Mouse (Mus musculus) cerebellum, postnatal 4 days (tissue): ENCODE data around the gene Bckdhb.

Experiments used
- DNase-seq, 2 experiments: peaks; one replicate each; pipeline ENCODE4 v3.0.0; 2022; ENCODE audit warnings: low spot score in 2 of 2, mixed read lengths in 1 of 2

Gene Bckdhb

DNA sequence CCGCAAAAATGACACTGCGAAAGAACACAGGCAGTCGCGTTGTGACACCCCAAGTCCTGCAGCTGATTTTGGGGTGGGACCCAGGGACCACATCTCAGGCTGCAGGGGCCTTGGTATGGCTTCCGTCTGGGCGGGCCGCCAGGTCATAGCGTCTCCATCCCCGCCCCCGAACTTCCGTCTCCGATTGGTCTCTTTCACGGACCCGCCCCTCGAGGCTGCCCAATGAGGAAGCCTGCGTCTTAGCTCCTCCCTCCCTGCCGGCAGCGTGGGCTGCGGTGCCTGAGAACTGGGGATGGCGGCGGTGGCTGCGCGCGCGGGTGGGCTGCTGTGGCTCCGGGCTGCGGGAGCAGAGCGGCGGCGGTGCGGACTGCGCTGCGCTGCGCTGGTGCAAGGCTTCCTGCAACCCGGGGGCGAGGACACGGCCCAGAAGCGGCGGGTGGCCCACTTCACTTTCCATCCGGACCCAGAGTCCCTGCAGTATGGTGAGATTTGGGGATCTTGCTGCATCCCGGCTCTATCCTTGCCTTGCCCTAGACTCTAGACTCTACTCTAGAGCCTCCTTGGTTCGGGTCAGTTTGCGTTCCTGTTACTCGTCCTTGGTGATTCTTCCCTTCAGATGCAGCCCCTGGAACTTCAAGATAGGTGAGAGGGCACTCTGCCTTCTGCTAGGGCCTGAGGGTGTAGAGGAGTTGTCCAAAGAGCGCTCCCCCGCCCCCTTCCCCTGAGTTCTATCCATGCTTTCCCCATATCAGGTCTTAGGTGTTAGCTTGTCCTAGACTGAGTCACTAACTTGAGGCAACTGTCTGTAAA lies at the start of gene Bckdhb:
TSS of gene Bckdhb (plus strand) at position 268 of the 810 bp plus-strand sequence.
- peak; percentile 95 to 97 for DNase-seq

DNA sequence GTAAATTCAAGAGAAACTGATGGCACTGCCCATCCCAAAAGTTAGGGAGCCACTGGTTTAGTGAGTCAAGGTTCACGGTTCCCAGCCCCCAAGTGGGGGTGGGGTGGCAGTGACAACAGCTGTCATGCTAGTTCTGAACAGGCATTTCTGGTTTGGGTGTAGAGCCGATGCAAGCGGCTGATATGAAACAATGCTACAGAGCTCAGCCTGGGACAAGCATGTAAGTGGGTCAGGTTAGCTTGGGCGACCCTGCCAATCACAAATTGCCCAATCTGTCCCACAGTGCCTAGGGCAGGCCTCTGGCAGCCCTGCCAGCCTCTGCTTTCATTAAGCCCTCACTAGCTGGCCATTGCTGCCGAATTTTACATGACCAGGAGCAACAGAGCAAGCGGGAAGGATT lies 42.8 kb upstream of the Bckdhb start:
- no peak for DNase-seq

DNA sequence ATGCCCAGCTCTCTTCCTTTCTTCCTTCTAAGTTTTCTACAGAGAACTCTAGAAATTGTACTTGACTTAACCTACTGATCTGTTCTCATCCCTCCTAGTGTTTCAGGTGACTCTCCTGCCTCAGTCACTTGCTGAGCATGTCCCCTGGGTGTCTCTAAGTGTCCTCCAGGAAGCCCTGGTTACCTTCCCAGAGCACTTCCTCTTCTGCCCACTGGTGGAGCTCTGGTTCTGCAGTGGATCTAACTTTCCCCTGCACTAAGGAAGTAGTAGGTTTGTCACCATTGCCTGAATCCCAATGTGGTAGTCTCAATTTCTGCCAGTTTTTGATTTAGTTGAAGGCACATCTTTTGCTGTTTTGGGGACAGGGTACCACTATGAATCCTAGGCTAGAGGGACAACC lies 38.8 kb upstream of the Bckdhb start:
- DNase-seq = no peak

GRCm38 (mm10) chr9:83888214-83888613 lies 36.7 kb upstream of the Bckdhb start:
- no peak for DNase-seq

DNA sequence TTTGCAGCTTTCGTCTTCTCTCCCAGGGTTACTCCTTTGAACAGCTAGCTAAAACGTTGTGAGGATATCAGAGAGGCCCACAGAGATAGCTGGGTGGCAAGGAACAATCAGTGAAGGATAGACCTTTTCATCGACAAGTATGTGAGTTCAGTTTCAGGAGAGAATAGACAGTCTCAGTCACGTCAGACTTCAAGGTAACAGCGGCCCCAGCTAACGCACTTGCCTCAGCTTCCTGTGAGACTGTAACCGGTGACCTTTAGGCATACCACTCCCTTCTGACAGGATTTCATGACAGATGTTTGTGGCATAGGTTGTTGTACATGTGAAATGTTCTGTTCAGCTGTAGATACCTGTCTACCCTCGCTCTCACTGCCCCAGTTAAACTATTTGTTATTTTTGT lies 31.9 kb upstream of the Bckdhb start:
- no peak for DNase-seq

- no peak for DNase-seq
Observed at GRCm38 (mm10) chr9:83893767-83894330, 31.1 kb upstream of the Bckdhb start.

DNA sequence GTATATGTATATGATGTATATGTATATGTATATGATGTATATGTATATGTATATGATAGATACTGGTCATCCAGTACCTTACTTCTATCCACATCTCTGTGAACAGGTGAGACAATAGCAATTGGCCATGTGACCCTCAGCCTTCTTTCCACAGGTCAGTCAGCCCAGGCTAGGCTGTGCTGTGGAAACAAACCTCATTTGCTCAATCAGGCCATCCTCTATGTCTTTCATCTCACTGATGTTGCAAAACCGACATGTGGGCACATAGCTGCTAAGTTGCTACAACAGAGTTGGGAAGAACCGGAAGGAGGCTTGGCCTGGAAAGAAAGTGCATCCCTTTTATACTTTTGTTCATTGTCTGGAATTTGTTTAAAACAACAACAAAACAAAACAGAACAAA lies 22.9 kb upstream of the Bckdhb start:
- DNase-seq = no peak

- no peak for DNase-seq
Observed at GRCm38 (mm10) chr9:83905820-83906219, 19.1 kb upstream of the Bckdhb start.

GRCm38 (mm10) chr9:83907017-83907416 lies 17.9 kb upstream of the Bckdhb start:
- no peak for DNase-seq

- no peak for DNase-seq
Observed at GRCm38 (mm10) chr9:83909836-83910235, 15.1 kb upstream of the Bckdhb start.

GRCm38 (mm10) chr9:83910926-83911325 lies 14.0 kb upstream of the Bckdhb start:
- DNase-seq = no peak

GRCm38 (mm10) chr9:83922076-83922475 lies 2.9 kb upstream of the Bckdhb start:
- DNase-seq = no peak

DNA sequence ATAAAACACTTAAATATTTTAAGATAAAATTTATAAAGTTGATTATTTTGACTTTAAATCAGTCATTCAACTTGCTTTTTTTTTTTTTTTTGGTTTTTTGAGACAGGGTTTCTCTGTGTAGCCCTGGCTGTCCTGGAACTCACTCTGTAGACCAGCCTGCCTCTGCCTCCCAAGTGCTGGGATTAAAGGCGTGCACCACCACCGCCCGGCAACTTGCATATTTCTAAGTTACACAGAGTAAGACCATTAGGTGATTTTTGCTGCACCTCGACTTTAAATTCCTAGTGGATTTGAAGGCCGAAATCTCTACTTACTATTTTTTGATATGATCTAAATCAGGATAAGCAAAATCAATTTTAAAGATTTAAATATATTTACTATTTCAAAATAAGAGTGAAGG lies 589 bp upstream of the Bckdhb start:
- no peak for DNase-seq

DNA sequence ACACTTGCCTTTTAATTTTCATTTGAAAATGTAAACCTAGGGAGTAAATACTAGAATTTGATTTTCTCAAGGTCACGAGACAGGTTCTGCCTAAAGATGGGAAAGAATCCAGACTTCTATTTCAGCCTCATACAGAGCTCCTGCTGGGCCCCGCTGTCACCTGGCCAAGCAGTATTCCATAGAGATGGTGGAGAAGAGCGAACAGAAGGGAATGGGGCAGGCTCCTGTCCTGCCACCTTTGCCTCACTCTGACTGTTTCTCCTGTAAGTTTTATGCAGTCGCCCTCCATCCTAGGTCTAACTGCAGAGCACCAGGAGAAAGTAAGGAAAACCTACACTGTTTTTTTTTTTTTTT lies 720 bp downstream of the Bckdhb start:
- DNase-seq = no peak

- no peak for DNase-seq
Observed at GRCm38 (mm10) chr9:83926302-83926701, 1.4 kb downstream of the Bckdhb start.

GRCm38 (mm10) chr9:83939501-83939900 lies 14.6 kb downstream of the Bckdhb start:
- peak in 1 of 2 experiments; percentile 34 for DNase-seq

- no peak for DNase-seq
Observed at GRCm38 (mm10) chr9:83940016-83940415, 15.1 kb downstream of the Bckdhb start.

GRCm38 (mm10) chr9:83940537-83941363 lies 15.8 kb downstream of the Bckdhb start:
- no peak for DNase-seq

DNA sequence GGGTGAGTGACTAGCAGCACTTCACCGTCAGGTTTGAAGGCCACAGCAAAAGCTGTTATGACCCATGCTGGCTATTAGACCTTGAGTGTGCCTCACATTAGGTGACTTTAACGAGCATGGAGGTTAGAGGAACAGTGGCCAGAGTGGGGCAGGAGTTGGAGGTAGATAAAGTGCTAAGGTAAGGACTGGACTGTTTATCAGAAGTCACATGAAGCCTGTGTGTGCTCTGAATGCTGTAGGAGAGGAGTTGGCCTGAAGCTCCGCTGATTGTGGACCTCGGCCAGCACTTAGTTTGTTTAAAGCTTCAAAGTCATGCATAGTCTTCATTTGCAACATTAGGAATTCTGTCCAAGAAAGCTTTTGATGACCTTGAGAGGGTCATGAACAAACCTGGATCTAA lies 26.4 kb downstream of the Bckdhb start:
- no peak for DNase-seq

DNA sequence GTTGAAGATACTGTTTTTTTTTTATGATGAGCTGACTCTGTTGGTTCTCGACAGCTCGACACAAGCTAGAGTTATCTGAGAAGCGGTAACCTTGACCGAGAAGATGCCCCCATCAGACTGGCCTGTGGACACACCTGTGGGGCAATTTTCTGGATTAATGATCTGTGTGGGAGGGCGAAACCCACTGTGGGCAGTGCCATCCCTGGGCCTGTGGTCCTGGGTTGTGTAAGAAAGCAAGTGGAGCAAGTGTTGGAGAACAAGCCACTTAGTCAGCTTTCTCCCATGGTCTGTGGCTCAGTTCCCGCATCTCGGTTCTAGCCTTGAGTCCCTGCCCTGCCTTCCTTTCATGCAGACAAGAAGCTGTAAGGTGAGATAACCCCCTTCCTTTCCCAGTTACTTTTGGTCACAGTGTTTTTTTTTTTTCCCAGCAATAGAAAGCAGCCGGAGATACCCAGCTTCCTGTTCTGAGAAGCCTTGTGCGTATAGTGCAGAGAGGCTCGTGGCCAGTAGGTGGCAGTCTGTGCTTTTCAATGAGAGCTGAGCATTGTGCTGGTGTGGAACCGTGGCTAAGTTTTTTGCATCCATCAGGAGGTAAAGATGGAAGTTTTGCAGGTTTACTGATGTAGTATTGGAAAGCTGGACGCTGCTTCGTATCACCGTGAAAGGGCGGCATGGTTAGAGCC lies 31.8 kb downstream of the Bckdhb start:
- peak; percentile 83 to 84 for DNase-seq

GRCm38 (mm10) chr9:83962098-83963086 lies 37.4 kb downstream of the Bckdhb start:
- DNase-seq = peak; percentile 71 to 85
